Mouse (Mus musculus) cortical plate, adult 2 months (tissue): ENCODE results near the gene Hexim1. TPM values are rescaled to one million over a fixed set of nuclear protein-coding genes. Genes with fewer than 3 reads are reported as not detected.

Source experiments
- H3K27ac ChIP-seq: fragments of 200-500 bp; 2 replicates; pipeline ENCODE4 v1.5.1; 2012; ENCODE audit warnings: low read length, control low read depth, inconsistent platforms; ENCODE audit not compliant: insufficient read depth
- H3K4me1 ChIP-seq: fragments of 200-500 bp; 2 replicates; pipeline ENCODE4 v1.6.1; 2011; ENCODE audit warnings: low read length; ENCODE audit not compliant: control insufficient read depth, insufficient read depth
- H3K4me3 ChIP-seq: fragments of 200-500 bp; 2 replicates; pipeline ENCODE4 v1.5.1; 2011; ENCODE audit warnings: mild to moderate bottlenecking, low read length, control low read depth; ENCODE audit not compliant: insufficient read depth
- CTCF ChIP-seq: fragments of 200-500 bp; IDR thresholded peaks from 2 replicates; pipeline ENCODE4 v1.5.1; 2011; ENCODE audit warnings: mild to moderate bottlenecking, control low read depth, low read length; ENCODE audit not compliant: insufficient read depth; ENCODE audit errors: extremely low read depth
- POLR2A ChIP-seq: fragments of 200-500 bp; IDR thresholded peaks from 2 replicates; pipeline ENCODE4 v1.6.1; 2011; ENCODE audit warnings: mild to moderate bottlenecking, low read length, control low read depth; ENCODE audit not compliant: insufficient read depth; ENCODE audit errors: extremely low read depth
- polyA plus RNA-seq: library from polyadenylated mRNA; depleted of rRNA; stranded (reverse); fragments of >200 nt; gene quantifications from 2 replicates; pipeline ENCODE4 v1.2.3, GENCODE M21; 2012; rRNA removed

Hexim1 gene
- polyA plus RNA-seq = 22.6 and 22.9 TPM in 2 replicates

DNA sequence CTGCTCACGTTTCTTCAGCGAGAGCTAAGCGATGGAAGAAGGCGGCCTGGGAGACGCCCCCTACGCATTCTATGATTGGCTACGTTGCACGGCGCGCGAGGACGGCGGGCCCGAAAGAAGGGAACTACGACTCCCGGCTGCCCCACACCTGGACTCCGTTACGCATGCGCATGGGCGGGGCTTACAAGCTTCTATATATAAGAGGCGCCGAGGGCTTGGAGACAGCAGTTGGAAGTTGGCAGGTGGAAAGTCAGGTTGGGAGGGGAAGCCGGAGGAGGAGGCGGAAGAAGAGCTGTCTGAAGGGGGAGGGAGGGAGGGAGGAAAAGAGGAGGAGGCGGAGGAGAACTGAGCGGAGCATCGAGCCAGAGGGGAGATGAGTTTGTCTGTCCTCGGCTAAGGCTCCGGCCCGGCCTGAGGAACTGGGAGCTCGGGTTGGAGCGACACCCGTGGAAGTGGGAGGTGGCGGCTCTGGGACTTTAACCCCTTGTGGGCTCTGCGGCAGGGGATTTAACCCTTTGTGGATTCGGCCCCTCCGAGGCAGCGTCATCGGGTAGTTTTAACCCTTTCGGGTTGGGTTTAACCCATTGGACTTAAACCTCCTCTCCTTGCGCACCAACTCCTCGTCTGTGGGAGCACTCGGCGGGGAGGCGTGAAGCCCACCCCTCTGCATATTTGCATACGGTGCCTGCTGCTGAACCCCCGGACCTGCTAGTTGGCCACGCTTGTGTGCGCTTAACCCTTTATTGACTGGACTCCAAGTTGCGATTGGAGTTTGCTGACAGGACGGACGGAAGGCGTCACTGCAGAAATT, at the start of gene Hexim1:
Gene Hexim1, plus strand, starts transcription at position 224 of the 811 bp plus-strand sequence.
- H3K4me3 ChIP-seq = peak within 1 kb of the TSS; percentile 68
- peak within 1 kb of the TSS; percentile 94 for H3K27ac ChIP-seq
- TF ChIP-seq POLR2A = peak; percentile 99
- TF ChIP-seq CTCF = no peak
- no peaks in the 10 kb centered on the region; the same call in 1 of the 2 replicates for H3K4me1 ChIP-seq

DNA sequence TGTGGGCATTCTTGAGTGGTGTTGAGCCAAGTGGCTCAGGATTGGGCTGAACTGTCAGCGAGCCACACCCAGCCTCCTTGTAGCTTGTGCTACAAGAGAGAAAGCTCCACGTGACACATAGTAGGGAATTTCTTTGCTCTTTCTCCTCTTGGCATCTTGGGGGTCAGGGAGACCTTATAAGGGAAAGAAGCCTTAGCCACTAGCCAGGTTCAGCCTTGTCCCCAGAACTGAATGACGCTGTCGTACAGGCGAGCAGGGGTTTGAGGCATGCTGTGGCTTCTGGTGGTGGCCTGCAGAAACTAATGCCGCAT, 49.0 kb upstream of the Hexim1 start:
- TF ChIP-seq CTCF = no peak
- no peak for TF ChIP-seq POLR2A
- Histone ChIP-seq H3K4me1 (no peaks in the 10 kb centered on the region), H3K27ac (no peak overlapping the region)

DNA sequence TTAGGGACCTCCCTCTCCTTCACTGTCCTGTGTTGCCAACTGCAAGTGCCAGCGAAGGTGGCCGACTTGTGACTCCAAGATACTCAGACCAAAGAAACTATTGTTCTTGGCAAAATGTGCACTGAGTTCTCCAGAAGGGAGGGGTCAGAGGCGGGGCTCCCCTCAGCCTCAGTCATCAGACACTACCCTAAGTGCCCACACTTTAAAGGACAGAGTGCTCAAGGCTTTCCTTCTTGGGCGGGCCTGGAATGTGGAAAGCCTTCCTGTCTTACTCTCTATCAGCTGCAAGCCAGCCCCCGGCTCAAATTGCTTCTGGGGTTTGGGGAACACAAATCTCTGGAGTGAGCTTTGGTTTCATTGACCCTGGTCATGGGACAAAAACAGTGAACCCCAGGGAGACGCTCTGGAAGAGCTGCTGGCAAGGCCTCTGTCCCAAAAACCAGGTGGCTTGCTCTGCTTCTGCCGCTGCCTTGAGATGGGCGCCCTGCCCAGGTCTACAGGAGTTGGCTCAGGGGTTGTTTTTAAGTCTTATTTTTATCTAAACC, 48.5 kb upstream of the Hexim1 start:
- Histone ChIP-seq H3K4me3 (no peak overlapping the region), H3K4me1 (no peaks in the 10 kb centered on the region), H3K27ac (no peak overlapping the region)
- TF ChIP-seq CTCF = no peak
- TF ChIP-seq POLR2A = no peak

More for the DNA sequence above, 49.0 kb upstream of the Hexim1 start:
- H3K4me3 ChIP-seq = no peak overlapping the region

GRCm38 (mm10) chr11:103068272-103068671, 47.8 kb upstream of the Hexim1 start:
- Histone ChIP-seq H3K27ac (no peak overlapping the region), H3K4me1 (no peaks in the 10 kb centered on the region), H3K4me3 (no peak overlapping the region)
- no peak for TF ChIP-seq CTCF
- no peak for TF ChIP-seq POLR2A

GRCm38 (mm10) chr11:103068884-103069283, 47.1 kb upstream of the Hexim1 start:
- Histone ChIP-seq H3K4me3 (no peak overlapping the region), H3K4me1 (no peaks in the 10 kb centered on the region), H3K27ac (no peak overlapping the region)
- no peak for TF ChIP-seq POLR2A
- TF ChIP-seq CTCF = no peak

DNA sequence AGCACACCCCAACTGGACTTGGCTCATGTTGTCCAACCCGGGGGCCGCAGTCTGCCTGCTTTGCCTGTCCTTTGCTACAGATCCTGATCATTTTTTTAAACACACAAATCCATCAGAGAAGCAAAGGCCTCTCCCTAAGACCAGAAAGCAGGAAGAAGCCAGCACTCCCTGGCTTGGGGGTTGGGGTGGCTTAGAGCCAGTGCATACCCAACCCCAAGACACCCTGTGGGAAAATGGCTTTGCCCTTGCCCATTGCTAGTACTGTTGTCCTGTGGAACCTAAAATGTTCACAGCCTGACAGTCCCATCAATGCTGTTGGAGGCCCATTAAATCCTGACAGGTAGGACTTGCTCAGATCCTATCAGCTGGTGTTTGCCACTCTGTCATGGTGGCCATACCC, 46.3 kb upstream of the Hexim1 start:
- TF ChIP-seq POLR2A (no peak), CTCF (no peak)

GRCm38 (mm10) chr11:103070322-103070880, 45.6 kb upstream of the Hexim1 start:
- Histone ChIP-seq H3K4me1 (no peaks in the 10 kb centered on the region; the same call in 1 of the 2 replicates), H3K27ac (no peak overlapping the region), H3K4me3 (no peak overlapping the region)
- TF ChIP-seq CTCF (no peak), POLR2A (no peak)

More for the DNA sequence above, 46.3 kb upstream of the Hexim1 start:
- Histone ChIP-seq H3K4me3 (no peak overlapping the region), H3K4me1 (no peaks in the 10 kb centered on the region), H3K27ac (no peak overlapping the region)

DNA sequence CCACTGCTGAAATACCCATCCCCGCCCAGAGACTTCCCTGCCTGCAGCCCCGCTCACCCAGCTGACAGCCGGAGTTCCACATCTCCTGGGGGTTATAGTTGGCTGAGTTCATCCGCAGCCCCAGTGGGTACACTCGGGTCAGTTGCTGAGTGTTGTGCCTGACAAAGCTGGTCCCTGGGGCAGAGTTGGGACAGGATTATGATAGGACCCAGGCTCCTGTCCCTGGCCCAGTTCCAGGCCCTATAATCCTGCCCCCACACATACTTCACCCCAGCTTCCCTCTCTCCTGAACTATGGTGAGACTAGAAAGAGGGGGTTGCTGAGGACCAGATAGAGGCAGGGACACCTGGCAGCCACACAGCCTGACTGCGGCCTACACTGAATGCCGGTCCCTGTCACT, 42.4 kb upstream of the Hexim1 start:
- Histone ChIP-seq H3K27ac (no peak overlapping the region), H3K4me1 (no peaks in the 10 kb centered on the region; the same call in 1 of the 2 replicates), H3K4me3 (no peak overlapping the region)
- TF ChIP-seq POLR2A (no peak), CTCF (no peak)

DNA sequence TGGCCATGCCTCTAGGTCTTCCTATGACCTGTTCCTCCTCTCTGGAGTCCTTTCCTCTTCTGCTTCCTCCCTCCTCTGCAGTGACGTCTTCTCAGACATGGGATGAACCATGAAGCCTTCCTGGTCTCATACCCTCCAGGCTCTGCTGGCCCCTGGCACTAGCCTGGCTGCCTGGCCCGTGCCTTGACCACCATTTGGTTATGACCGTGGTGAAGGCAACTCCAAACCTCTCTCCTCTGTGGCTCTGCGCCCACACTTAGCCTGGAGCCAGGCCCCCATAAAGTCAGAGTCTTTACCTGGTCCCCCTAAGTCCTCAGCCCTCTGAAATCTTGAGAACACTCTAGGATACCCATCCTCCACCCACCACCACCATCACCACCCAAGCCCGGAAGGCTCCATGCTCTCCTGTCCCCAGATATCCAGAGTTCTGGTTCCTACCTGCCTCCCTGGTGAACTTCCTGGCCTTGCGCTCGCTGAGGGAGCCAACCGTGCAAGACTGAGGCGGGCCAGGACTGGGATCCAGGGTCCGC, 41.8 kb upstream of the Hexim1 start:
- no peak for TF ChIP-seq CTCF
- no peak for TF ChIP-seq POLR2A
- H3K4me1 ChIP-seq = no peaks in the 10 kb centered on the region; the same call in 1 of the 2 replicates
- no peak overlapping the region for H3K27ac ChIP-seq
- H3K4me3 ChIP-seq = no peak overlapping the region
